Mouse (Mus musculus) v-Abl transformed pro-B cells (cell line): ENCODE measurements around the gene Ube2g2.

Experiments used
- in situ Hi-C, 2 experiments: fragments of 400-800 bp; cut with MboI; formaldehyde crosslinking; loops; one replicate each; pipeline ENCODE4 v1.15.1; 2025; ENCODE audit not compliant: unreplicated experiment in 2 of 2

The Ube2g2 gene

DNA sequence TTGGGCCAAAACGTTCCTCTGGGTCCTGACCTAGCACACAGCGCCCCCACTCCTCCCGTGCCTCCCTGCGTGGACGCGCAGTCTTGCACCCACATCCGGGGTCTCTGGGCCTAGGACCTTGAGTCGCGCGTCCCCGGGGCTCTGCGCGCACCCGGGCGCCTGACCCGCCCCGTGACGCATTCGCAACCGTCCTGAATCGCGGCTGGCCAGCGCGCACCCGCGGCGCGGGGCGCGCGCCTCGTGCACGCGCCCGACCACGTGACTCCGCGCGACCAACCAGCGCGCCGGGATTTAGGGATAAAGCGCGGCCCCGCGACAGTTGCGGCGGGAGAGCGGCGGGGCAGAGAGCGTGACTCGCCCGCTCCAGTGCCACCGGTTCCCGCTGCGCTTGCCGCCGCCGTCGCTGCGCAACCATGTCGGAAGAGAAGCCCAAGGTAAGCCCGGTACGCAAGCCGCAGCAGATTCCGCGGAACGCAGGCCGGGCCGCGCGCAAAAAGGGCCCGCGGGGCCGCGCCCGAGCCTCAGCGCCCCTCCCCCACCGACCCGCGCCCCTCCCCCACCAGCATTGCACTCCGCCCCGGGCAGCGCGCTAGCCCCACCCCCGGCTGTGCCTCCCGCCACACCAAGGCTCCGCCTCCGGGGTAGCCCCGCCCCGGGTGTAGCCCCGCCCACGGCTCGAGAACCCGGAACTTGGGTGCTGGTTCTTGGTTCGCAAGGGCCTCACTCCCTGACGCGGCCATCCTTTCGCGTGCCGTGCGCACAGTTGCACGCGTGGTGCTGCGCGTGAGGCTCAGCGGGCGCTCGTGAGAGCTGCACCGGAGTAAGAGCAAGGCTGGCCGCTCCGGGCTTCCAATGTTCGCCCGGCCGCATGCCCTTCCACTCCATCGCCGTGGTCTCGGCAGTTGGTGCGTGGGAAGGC lies 15.9 kb upstream of the Ube2g2 start, which contains the start of the genes Sumo3 and Gm49325:
Sumo3 (plus strand) TSS at position 190 of the 919 bp plus-strand sequence.
Gm49325 (plus strand) TSS at position 290 of the 919 bp plus-strand sequence.
- in situ Hi-C loops, result loop anchor here in 1 of 2 experiments (25.0 kb wide), 1 partner anchor 981 kb away; the partner anchor contains the start of gene Syde1

DNA sequence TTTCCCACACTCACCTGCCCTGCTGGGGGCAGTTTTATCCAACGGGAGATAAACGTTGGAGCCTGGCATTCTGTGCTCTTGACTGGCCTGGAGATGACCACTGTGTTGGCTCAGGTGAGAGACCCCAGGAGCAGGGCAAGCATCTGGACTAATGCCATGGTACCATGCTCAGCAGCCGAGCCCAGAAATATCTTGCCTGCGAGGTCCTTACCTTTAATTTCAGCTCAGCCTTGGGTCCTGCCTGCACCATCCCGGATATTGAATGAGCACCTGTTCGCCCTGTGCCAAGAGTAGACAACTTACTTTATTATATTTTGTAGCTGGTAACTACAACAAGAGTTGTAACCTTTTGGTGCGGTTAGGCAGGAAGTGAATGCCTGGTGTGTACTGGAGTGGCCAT lies 15.2 kb upstream of the Ube2g2 start:
- in situ Hi-C loops, result loop anchor here in 1 of 2 experiments (25.0 kb wide), 1 partner anchor 980 kb away; the partner anchor contains the start of gene Syde1

DNA sequence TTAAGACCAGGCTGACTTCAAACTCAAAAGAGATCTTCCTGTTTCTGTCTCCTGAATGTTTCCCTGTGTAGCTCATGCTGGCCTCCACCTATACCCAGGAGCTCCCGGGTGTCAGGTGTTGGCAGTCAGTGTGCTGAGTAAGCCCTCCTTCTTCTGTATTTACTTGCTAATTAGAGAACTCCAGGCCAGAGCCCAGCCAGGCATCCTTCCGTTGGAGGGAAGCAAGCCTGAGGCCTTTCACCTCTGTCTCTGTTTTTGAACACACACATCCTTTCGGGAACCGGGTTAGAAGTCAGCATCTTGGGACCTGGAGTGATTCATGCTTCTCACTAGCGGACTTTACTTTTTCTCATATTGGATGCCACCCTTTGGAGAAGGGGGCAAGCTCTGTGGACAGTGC lies 14.6 kb upstream of the Ube2g2 start:
- in situ Hi-C loops, result loop anchor here in 1 of 2 experiments (25.0 kb wide), 1 partner anchor 980 kb away; the partner anchor contains the start of gene Syde1

DNA sequence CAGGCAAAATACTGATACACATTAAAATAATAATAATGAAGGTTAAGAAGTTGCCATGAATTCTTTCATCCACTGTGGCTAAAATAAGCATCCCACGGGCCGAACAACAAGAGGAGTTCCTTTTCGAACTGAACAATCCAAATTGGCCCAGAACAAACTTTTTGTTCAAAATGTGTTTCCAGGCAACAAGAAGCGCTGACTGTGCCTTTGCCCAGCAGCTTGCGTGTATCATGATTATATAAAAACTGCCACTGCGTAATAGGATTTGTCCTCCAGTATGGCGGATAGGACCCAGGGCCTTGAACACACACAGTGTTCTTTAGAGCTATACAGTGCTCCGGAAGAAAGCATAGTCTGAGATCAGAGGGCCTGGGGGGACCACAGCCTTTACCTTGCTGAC lies 13.5 kb upstream of the Ube2g2 start:
- in situ Hi-C loops, result loop anchor here in 1 of 2 experiments (25.0 kb wide), 1 partner anchor 979 kb away; the partner anchor contains the start of gene Syde1

DNA sequence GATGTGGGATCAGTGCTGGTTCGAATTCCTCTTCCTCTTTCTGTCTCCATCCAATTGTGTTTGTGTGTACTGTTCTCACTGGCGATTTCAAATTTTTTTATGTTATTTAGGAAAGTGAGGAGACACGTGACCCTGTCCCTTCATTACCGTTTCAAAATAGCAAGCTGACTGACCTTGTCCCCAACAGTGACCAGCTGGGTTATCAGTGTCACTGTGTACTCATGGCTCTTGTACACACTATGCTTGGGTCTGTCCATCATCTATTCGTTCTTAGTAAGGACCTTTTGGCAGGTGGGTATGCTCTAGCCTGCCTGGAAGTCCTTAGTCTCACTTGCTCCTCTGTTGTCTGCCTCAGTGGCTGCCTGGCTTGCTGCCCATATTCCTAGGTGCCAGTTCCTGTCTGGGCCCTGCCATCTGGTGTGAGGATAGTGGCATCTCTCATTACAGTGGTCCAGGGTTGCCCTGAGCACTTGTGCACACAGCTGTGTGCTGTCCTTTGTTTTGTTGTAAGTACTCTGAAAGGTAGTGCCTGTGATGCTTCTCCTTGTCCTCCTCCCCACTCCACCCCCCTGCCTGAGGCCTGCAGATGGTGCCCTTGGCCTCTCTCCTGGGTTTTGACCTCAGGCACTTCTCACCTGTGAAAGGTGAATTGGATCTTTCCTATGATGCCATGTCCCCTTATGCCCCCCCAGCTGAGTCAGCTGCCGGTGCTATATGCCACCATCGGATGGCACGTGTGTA lies 11.7 kb upstream of the Ube2g2 start:
- in situ Hi-C loops, result loop anchor here in 1 of 2 experiments (25.0 kb wide), 1 partner anchor 977 kb away; the partner anchor contains the start of gene Syde1

DNA sequence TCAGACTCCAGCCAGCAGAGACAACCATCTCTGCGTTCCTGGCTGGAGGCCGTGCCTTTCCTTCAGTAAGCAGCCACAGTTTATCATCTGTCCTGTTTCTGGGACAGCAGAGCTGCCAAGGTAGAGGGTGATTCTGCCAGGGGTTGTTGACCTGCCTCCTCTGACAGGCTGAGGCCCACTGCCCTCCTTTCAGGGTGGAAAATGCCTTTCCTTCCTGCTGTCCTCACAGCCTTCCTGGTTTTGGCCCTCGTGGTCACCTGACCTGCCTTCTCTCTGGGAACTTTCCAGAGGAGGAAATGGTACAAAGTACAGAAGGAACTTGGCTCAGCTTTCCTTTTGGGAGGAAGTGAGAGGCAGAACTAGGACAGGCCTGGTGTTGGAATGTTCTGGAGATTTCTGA lies 8.7 kb upstream of the Ube2g2 start:
- in situ Hi-C loops, result loop anchor here in 1 of 2 experiments (25.0 kb wide), 1 partner anchor 974 kb away; the partner anchor contains the start of gene Syde1

DNA sequence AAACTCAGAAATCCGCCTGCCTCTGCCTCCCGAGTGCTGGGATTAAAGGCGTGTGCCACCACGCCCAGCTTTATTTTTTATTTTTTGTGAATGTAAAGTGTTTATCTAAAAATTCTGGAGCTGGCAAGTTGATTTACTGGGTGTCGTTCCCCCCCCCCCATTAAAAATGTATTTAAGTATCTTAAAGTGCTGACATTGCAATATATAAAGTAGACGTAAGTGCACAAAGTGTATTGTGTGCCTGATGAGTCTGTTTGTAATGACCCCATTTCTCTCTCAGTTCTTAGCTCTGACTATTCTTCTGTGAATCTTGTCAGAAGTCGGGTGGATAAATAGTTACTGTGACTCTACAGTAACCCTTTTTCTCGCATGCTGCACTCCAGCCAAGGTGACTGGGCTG lies 6.4 kb upstream of the Ube2g2 start:
- in situ Hi-C loops, result loop anchor here (5.0 to 25.0 kb wide), 2 partner anchors 98 to 972 kb away; partner anchors contain the start of genes Fam207a (in 1 of the 2) and Syde1 (in 1 of the 2)

DNA sequence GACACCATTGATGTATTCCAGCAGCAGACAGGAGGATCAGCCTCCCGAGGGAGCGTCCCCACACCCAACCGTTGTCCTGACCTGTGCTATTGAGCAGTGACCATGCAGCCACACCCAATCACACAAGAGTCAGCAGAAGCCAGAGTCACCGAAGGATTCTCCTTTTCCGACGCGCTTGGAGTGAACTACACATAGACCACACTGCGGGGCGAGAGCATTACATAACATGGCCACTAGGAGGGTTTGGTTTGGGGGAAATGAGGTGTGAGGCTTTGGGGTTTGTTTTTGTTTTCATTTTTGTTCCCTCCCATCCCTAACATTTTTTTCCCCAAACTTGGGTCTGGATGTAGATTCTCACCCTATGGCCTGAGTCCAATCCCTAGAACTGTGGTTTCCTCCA lies 5.9 kb upstream of the Ube2g2 start:
- in situ Hi-C loops, result loop anchor here (5.0 to 25.0 kb wide), 2 partner anchors 99 to 971 kb away; partner anchors contain the start of genes Fam207a (in 1 of the 2) and Syde1 (in 1 of the 2)

DNA sequence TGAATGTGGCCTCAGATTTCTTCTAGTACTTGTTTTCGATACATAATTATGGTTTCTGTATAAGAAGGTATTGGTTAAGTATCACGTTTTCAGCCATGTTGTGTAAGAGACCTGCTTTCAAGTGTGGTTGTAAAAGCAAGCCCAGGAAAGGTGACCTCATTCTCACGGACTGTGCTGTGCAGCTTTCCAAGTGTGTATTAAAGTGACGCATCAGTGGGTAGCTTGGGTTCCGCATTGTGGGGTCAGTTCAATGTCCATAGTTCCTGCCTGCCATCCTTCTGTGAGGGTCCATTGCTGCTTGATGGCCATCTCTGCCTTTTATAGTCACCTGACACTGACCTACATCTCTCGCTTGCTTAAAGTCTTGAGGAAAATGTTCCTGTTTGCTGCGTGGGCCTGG lies 5.1 kb upstream of the Ube2g2 start:
- in situ Hi-C loops, result loop anchor here (5.0 to 25.0 kb wide), 2 partner anchors 100 to 970 kb away; partner anchors contain the start of genes Fam207a (in 1 of the 2) and Syde1 (in 1 of the 2)

DNA sequence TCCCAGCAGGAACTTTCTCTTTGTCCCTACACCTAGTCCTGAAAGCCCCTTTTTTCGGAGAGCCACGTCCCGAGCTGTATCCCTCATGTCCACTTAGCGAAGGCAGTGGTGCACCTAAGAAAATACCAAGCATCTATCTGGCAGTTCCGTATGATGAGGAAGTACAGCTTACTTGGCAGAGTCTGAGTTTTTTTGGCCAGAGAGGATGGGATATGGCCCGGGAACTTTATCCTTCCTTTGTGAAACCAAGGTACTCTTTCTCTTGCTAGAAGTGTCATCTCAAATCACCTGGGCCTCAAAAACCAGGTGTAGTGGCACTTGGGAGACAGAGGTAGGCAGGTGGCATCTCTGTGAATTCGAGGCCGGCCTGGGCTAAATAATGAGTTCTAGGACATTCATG lies 529 bp upstream of the Ube2g2 start:
- in situ Hi-C loops, result loop anchor here (10.0 to 25.0 kb wide), 3 partner anchors 263 to 966 kb away; partner anchors contain the start of genes 1810043G02Rik (in 1 of the 2), Syde1 (in 1 of the 2) and Trpm2 (in 1 of the 2)

DNA sequence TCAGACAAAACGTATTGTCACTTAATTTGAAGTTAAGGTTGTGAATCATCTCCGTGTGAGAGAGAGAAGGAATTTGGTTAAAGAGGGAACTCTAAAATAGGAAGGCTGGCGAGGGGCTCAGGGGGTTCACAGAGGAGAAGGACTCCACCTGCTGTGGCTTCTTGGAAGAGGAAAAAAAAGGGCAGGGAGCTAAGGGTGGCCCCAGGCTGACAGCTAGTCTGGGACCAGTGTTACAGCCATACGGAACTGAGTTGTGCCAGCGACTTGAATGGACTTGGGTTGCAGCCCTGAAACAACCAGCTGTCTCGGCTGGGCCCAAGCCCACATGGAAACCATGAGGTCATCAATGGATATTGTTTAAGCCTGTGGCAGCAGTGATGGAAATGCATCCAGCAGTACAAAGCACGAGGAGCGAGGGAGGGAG lies 1.0 kb downstream of the Ube2g2 start:
- in situ Hi-C loops, result loop anchor here (10.0 to 25.0 kb wide), 3 partner anchors 262 to 964 kb away; partner anchors contain the start of genes 1810043G02Rik (in 1 of the 2), Syde1 (in 1 of the 2) and Trpm2 (in 1 of the 2)

DNA sequence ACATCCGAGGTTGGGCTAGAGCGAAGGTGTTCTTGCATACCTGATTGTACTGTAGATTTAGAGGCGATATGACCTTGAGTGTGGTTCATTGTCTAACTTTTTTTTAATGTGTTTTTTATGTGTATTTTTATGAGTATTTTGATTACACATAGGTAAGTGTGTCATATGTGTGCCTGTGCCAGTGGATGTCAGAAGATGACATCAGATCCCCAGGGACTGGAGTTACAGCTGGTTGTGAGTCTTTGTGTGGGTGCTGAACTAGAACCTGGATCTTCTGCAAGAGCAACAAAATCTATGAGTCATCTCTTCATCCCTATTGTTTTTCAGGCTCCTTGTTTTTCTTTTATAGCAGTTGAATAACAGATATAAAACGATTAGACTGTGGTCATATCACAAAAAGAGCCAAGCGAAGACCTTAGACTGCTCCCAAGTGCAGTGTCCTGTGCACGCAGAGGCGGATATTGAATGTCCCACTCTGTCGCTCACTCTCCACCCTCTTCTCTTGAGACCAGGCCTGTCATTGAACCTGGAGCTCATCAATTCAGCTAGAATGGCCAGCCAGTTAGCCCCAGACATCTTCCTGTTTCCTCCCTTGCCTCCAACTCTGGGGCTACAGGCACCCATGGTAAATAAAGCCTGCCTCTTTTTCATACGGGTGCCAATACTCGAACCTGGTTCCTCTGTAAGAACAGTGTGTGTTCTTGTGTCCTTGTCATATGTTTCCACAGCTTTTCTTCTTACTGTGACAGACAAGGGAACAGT lies 1.7 kb downstream of the Ube2g2 start:
- in situ Hi-C loops, result loop anchor here (10.0 to 25.0 kb wide), 3 partner anchors 261 to 963 kb away; partner anchors contain the start of genes 1810043G02Rik (in 1 of the 2), Syde1 (in 1 of the 2) and Trpm2 (in 1 of the 2)

DNA sequence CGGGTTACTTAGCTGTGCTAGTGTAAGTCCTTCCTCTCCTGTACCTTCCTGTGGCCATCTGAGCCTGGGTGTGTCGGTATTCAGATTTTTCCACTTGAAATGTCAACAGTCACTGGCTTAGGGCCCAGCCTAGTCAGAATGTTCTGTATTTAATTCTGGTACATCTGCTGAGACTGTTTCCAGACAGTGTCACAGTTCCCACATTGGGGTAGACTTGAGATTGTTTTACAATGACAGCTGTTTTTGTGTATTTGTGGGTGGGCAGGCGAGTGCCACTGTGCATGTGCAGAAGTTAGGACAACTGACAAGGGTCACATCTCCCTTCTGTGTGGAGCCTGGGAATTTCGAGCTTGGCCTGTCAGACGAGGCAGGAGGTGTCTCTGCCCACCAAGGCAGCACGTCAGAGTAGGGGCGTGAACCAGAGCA lies 2.5 kb downstream of the Ube2g2 start:
- in situ Hi-C loops, result loop anchor here (10.0 to 25.0 kb wide), 3 partner anchors 260 to 963 kb away; partner anchors contain the start of genes 1810043G02Rik (in 1 of the 2), Syde1 (in 1 of the 2) and Trpm2 (in 1 of the 2)

DNA sequence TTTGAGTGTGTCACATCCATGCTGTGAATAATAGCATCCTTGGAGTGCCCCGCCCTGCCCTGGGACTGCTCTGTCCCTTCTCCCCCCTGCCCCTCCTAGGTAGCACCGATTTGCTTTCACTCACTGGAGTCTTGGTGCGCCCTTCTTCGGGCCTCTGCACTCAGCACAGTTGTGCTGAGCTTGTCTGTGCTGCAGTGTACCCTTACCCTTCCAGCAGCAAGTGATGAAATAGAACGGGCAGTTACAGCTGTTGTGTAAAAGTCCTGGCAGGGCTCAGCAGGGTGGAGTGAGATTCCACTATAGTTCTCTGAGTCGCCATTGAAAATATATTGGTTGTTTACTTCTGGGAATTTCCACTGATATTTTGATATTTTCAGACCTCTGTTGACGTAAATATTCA lies 4.0 kb downstream of the Ube2g2 start:
- in situ Hi-C loops, result loop anchor here (5.0 to 25.0 kb wide), 5 partner anchors 109 to 536 kb away; partner anchors contain the start of genes 1810043G02Rik (in 1 of the 2), D10Jhu81e (in 1 of the 2), Fam207a (in 1 of the 2) and Trpm2 (in 1 of the 2)

DNA sequence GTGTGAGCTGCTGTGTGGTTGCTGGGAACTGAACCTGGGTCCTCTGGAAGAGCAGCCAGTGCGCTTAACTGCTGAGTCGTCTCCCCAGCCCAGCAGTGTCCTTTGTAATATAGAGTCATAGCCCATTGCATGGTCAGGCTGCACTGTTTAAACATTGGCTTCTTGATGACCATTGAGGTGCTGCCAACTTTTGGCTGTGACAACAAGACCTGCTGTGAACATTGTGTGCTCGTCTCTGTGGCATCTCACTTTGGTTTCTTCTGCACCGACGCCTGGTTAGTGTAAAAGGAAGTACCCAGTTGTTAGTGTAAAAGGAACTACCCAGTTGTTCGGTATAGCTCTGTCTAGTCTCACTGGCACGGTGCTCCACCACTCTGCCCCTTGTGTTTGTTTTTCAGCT lies 4.5 kb downstream of the Ube2g2 start:
- in situ Hi-C loops, result loop anchor here (5.0 to 25.0 kb wide), 5 partner anchors 109 to 536 kb away; partner anchors contain the start of genes 1810043G02Rik (in 1 of the 2), D10Jhu81e (in 1 of the 2), Fam207a (in 1 of the 2) and Trpm2 (in 1 of the 2)

DNA sequence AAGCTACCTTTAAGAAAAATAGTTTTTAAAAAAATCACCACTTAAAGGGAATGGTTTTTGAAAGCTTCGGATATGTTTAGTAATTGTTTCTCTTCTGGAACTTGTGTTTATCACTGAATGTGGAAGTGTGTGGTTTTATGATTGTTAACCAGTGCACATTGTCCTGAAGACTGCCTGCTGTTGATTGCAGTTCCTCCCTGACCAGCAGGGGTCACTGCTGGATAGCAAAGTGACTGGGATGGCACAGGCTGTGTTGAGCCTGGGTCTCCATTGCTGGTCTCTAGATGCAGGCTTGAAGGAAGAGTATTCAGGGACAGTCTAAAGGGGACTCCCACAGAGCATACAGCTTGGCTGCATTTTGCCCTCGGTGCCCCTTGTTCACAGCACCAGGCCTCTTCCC lies 5.4 kb downstream of the Ube2g2 start:
- in situ Hi-C loops, result loop anchor here (5.0 to 25.0 kb wide), 5 partner anchors 110 to 535 kb away; partner anchors contain the start of genes 1810043G02Rik (in 1 of the 2), D10Jhu81e (in 1 of the 2), Fam207a (in 1 of the 2) and Trpm2 (in 1 of the 2)

DNA sequence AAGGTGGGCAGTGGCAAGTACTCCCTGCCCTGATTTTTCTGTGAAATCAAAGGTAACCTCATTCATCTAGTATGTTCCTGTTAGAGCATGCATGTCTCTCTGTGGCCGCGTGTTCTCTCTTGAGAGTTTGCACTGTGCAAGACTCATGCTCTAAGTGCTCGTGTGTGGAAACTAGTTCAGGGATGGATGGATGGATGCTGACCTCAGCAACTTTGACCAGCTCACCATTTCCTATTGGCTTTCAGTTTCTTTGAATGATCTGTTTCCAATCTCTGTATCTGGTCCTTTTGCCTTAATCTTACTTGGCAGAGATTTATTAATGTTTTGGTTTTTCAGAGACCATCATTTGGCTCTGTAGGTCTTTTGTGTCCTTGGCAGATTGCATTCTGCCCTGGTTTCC lies 7.1 kb downstream of the Ube2g2 start:
- in situ Hi-C loops, result loop anchor here (5.0 to 25.0 kb wide), 5 partner anchors 112 to 533 kb away; partner anchors contain the start of genes 1810043G02Rik (in 1 of the 2), D10Jhu81e (in 1 of the 2), Fam207a (in 1 of the 2) and Trpm2 (in 1 of the 2)

DNA sequence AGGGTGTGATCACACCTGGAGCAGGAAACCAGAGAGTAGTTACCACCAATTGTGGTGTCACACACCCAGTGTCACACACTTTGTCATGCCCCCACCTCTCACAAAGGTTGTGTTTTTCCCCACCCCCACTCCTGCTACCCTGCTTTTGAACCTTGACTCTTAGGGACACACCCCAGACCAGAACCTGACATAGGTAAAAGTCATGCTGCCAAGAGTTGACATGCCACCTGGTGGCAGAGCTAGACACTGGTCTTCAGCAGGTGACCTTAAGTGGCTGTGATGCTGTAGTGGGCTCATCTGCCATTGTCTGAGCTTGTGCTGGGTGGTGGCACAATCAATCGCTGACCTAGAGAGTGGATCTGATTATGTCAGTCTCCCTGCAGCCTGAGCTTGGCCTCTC lies 7.9 kb downstream of the Ube2g2 start:
- in situ Hi-C loops, result loop anchor here (5.0 to 25.0 kb wide), 7 partner anchors 57 to 532 kb away; partner anchors contain the start of genes Gm18596 (in 2 of the 2), 1810043G02Rik (in 1 of the 2), D10Jhu81e (in 1 of the 2) and Fam207a (in 1 of the 2)
